Mouse (Mus musculus) B cell, adult 62 days (primary cell): ENCODE measurements around the gene Krtap3-3. TPM values are rescaled to one million over a fixed set of nuclear protein-coding genes. Genes with fewer than 3 reads are reported as not detected.

Source experiments
- total RNA-seq: library from RNA; stranded (reverse); gene quantifications from 4 replicates; pipeline ENCODE4 v1.2.4, GENCODE M21; 2023

Krtap3-3 gene
- total RNA-seq = not detected in 4 replicates

GRCm38 (mm10) chr11:99550765-99551164 lies at the start of gene Krtap3-3:
Gene Krtap3-3, minus strand, starts transcription at chr11:99550865.

GRCm38 (mm10) chr11:99597742-99598141 lies 47.1 kb upstream of the Krtap3-3 start, which contains the start of gene Krtap9-3:
Gene Krtap9-3, minus strand, starts transcription at chr11:99598105.

GRCm38 (mm10) chr11:99590981-99591380 lies 40.3 kb upstream of the Krtap3-3 start, which contains the start of gene Krtap1-3:
Gene Krtap1-3, minus strand, starts transcription at chr11:99591339.

GRCm38 (mm10) chr11:99583245-99583704 lies 32.6 kb upstream of the Krtap3-3 start, which contains the start of gene Krtap1-4:
Gene Krtap1-4, minus strand, starts transcription at chr11:99583654.

GRCm38 (mm10) chr11:99580636-99581035 lies 30.0 kb upstream of the Krtap3-3 start, which contains the start of gene Krtap1-5:
Gene Krtap1-5, minus strand, starts transcription at chr11:99581016.

GRCm38 (mm10) chr11:99566530-99566929 lies 15.9 kb upstream of the Krtap3-3 start, which contains the start of gene Krtap3-1:
Gene Krtap3-1, minus strand, starts transcription at chr11:99566630.

GRCm38 (mm10) chr11:99559366-99559765 lies 8.7 kb upstream of the Krtap3-3 start, which contains the start of gene Gm11939:
Gene Gm11939, minus strand, starts transcription at chr11:99559466.

GRCm38 (mm10) chr11:99556753-99557152 lies 6.1 kb upstream of the Krtap3-3 start, which contains the start of gene Krtap3-2:
Gene Krtap3-2, minus strand, starts transcription at chr11:99556853.

GRCm38 (mm10) chr11:99521288-99521860 lies 29.3 kb downstream of the Krtap3-3 start, which contains the start of gene Krt39:
Gene Krt39, minus strand, starts transcription at chr11:99521338.

Other genes starting within 250 kb of the Krtap3-3 start
- gene Krt25, start 227.9 kb downstream of the Krtap3-3 start, total RNA-seq = not detected in 4 replicates
- gene Krt26, start 212.9 kb downstream of the Krtap3-3 start, total RNA-seq = not detected in 4 replicates
- gene Krt27, start 199.8 kb downstream of the Krtap3-3 start, total RNA-seq = not detected in 4 replicates
- gene Krt28, start 176.0 kb downstream of the Krtap3-3 start, total RNA-seq = not detected in 4 replicates
- gene Krt10, start 161.5 kb downstream of the Krtap3-3 start, total RNA-seq = 2.1 to 3.6 TPM (median 2.4 TPM) in 4 replicates
- gene Krt12, start 128.6 kb downstream of the Krtap3-3 start, total RNA-seq = not detected in 4 replicates
- gene Krt20, start 112.7 kb downstream of the Krtap3-3 start, total RNA-seq = not detected in 4 replicates
- not detected in 4 replicates for gene Krt23, start 57.7 kb downstream of the Krtap3-3 start, total RNA-seq
- gene Krt39, start 29.5 kb downstream of the Krtap3-3 start, total RNA-seq = not detected in 4 replicates
- gene Krt40, start 7.7 kb downstream of the Krtap3-3 start, total RNA-seq = not detected in 4 replicates
- gene Krtap3-2, start 6.0 kb upstream of the Krtap3-3 start, total RNA-seq = not detected in 4 replicates
- gene Gm11939, start 8.6 kb upstream of the Krtap3-3 start, total RNA-seq = not detected in 4 replicates
- gene Krtap3-1, start 15.8 kb upstream of the Krtap3-3 start, total RNA-seq = not detected in 4 replicates
- not detected in 4 replicates for gene Krtap1-5, start 30.2 kb upstream of the Krtap3-3 start, total RNA-seq
- gene Krtap1-4, start 32.8 kb upstream of the Krtap3-3 start, total RNA-seq = not detected in 4 replicates
- gene Krtap1-3, start 40.5 kb upstream of the Krtap3-3 start, total RNA-seq = not detected in 4 replicates
- gene Krtap9-3, start 47.2 kb upstream of the Krtap3-3 start, total RNA-seq = not detected in 4 replicates
- not detected in 4 replicates for gene Gm11938, start 52.4 kb upstream of the Krtap3-3 start, total RNA-seq
- not detected in 4 replicates for gene Gm11937, start 59.3 kb upstream of the Krtap3-3 start, total RNA-seq
- not detected in 4 replicates for gene Krtap2-4, start 64.0 kb upstream of the Krtap3-3 start, total RNA-seq
- not detected in 4 replicates for gene Gm11562, start 69.6 kb upstream of the Krtap3-3 start, total RNA-seq
- not detected in 4 replicates for gene Krtap4-1, start 77.4 kb upstream of the Krtap3-3 start, total RNA-seq
- gene Krtap4-2, start 84.2 kb upstream of the Krtap3-3 start, total RNA-seq = not detected in 4 replicates
- not detected in 4 replicates for gene Krtap4-7, start 93.2 kb upstream of the Krtap3-3 start, total RNA-seq
- not detected in 4 replicates for gene Gm11555, start 99.4 kb upstream of the Krtap3-3 start, total RNA-seq
- not detected in 4 replicates for gene Gm11563, start 108.1 kb upstream of the Krtap3-3 start, total RNA-seq
- not detected in 4 replicates for gene Krtap4-6, start 115.1 kb upstream of the Krtap3-3 start, total RNA-seq
- not detected in 4 replicates for gene Gm14190, start 139.9 kb upstream of the Krtap3-3 start, total RNA-seq
- not detected in 4 replicates for gene Gm14180, start 183.4 kb upstream of the Krtap3-3 start, total RNA-seq
- gene Gm11595, start 222.0 kb upstream of the Krtap3-3 start, total RNA-seq = not detected in 4 replicates
- not detected in 4 replicates for gene Krtap4-8, start 229.8 kb upstream of the Krtap3-3 start, total RNA-seq
- not detected in 4 replicates for gene Krtap4-9, start 234.3 kb upstream of the Krtap3-3 start, total RNA-seq
- gene Gm11596, start 242.6 kb upstream of the Krtap3-3 start, total RNA-seq = not detected in 4 replicates
- gene Gm11569, start 248.1 kb upstream of the Krtap3-3 start, total RNA-seq = not detected in 4 replicates